Mouse (Mus musculus) heart, embryonic 13.5 days (tissue): ENCODE measurements around the gene Hoxd12. TPM values are rescaled to one million over a fixed set of nuclear protein-coding genes. Genes with fewer than 3 reads are reported as not detected.

Source experiments
- ATAC-seq: fragments of 200-750 bp; cut with Nextera tagmentation; 2 replicates; pipeline ENCODE4 v1.8.0; 2017; ENCODE audit warnings: moderate TSS enrichment; ENCODE audit not compliant: insufficient number of reproducible peaks, low FRiP score, low TSS enrichment; ENCODE audit errors: extremely low read depth
- H3K27ac ChIP-seq: fragments of 300-500 bp; sonication (generic); replicated peaks from 2 replicates; pipeline ENCODE4 v1.5.1; 2015; ENCODE audit warnings: moderate library complexity, mild to moderate bottlenecking, inconsistent platforms
- H3K27me3 ChIP-seq: fragments of 300-500 bp; sonication (generic); replicated peaks from 2 replicates; pipeline ENCODE4 v1.6.1; 2015; ENCODE audit warnings: mild to moderate bottlenecking, inconsistent platforms
- H3K36me3 ChIP-seq: fragments of 300-500 bp; sonication (generic); 2 replicates; pipeline ENCODE4 v1.6.1; 2015; ENCODE audit warnings: mild to moderate bottlenecking, inconsistent platforms
- H3K4me1 ChIP-seq: fragments of 300-500 bp; sonication (generic); 2 replicates; pipeline ENCODE4 v1.6.1; 2015; ENCODE audit warnings: inconsistent platforms
- H3K4me2 ChIP-seq: fragments of 300-500 bp; sonication (generic); 2 replicates; pipeline ENCODE4 v1.6.1; 2015; ENCODE audit warnings: inconsistent platforms, mild to moderate bottlenecking, moderate library complexity
- H3K4me3 ChIP-seq: fragments of 300-500 bp; sonication (generic); 2 replicates; pipeline ENCODE4 v1.5.1; 2015; ENCODE audit warnings: moderate library complexity, mild to moderate bottlenecking, inconsistent platforms
- H3K9ac ChIP-seq: fragments of 300-500 bp; sonication (generic); 2 replicates; pipeline ENCODE4 v1.6.1; 2015; ENCODE audit warnings: inconsistent platforms, mild to moderate bottlenecking, moderate library complexity
- H3K9me3 ChIP-seq: fragments of 300-500 bp; sonication (generic); 2 replicates; pipeline ENCODE4 v1.6.1; 2016; ENCODE audit warnings: inconsistent platforms
- WGBS: fragments of 180-500 bp; shearing (Covaris S2); methylation state at CpG from one replicate; pipeline ENCODE4 v1.1.7; 2015; ENCODE audit warnings: mixed read lengths; 5-methylcytosine and 5-hydroxymethylcytosine counted together
- polyA plus RNA-seq: library from polyadenylated mRNA; unstranded; fragments of >200 nt; fragmentation: Nextera tagmentation; extraction: Ambion mirVana; gene quantifications from 2 replicates; pipeline ENCODE4 v1.2.1, GENCODE M21; 2015

The Hoxd12 gene
- polyA plus RNA-seq, 1 experiment from 2014 or later, result not detected

DNA sequence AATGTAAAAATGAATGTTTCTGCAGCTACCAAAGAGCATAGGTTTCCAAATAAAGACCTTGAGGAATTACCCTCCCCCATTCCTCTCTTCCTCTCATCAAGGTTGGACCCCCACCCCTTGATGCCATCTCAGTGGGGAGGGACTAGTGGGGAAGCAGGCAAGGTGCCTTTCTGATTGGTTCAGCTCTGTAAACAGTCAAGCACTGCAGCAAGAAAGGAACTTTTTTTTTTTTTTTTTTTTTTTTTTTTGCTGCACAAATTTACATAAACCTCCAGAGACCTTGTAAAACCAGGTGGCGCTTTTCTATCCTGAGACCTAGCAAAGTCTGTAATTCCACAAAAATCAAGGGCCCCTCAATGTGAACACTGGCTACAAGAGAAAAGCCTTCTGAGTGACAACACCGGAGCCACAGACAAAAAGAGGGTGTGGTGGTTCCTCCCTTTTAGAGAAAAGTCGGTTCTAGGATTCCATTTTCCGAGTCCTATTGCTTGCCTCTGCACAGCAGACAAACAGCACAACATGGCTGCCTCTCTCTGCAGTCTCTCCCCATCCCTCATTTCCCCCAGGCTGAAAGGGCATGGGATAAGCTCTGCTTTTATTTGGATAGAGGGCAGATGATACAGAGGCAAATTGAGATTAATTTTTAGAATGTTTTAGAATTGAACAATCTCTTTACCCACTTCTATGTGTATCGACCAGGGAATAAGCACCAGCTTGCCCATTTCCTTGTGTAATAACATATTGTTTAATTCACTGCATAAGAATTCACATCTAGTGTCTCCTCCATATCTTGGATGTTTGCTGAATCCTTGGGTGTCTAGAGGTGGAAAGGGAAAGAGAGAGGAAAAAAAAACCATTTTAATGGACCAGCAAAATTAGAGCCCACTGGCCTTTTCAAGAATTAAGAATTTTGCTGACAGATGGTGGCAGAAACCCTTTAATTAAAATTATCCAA, 34.9 kb downstream of the Hoxd12 start:
- H3K9ac ChIP-seq, result no peak overlapping the region
- H3K4me1 ChIP-seq, result peaks cover 21% of the 10 kb centered on the region
- 7% methylated on average over 5 of the region's 5 CpGs for WGBS
- peaks cover 99% of the 10 kb centered on the region for H3K27me3 ChIP-seq
- no peak overlapping the region for H3K27ac ChIP-seq
- no peak overlapping the region for H3K4me3 ChIP-seq
- H3K36me3 ChIP-seq, result no peaks in the 10 kb centered on the region
- ATAC-seq, result no peak
- H3K4me2 ChIP-seq, result no peak overlapping the region
- no peaks in the 10 kb centered on the region for H3K9me3 ChIP-seq

DNA sequence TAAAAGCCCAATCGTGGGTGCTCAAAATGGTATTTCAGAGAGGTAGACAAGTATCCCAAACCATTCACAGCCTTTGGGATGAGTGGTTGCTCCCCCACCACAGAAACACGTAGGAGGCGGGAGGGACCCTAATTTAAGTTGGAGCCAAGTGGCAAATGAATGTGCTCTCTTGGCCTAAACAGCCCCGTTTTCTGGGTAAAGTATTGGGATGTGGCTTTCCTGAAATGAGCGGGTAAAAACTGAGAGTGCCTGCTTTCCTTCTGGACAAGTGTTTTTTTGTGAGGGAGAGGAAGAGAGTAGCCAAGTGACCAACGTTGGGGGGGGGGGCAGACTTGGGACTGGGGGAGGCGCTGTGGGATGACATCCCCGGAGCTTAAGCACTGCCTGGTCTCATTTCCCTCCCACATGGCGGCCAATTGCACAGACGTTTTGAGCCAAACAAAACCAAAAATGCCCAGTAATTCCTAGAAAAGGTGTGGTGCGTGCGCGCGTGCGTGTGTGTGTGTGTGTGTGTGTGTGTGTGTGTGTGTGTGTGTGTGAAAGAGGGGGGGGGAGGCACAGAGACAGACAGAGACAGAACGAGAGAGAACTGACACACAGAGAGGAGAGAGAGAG, 36.2 kb downstream of the Hoxd12 start:
- Histone ChIP-seq H3K4me3 (no peak overlapping the region), H3K9me3 (no peaks in the 10 kb centered on the region), H3K4me2 (peak overlapping the region; percentile 68; the same call in 1 of the 2 replicates), H3K27me3 (peaks cover 99% of the 10 kb centered on the region), H3K36me3 (no peaks in the 10 kb centered on the region), H3K27ac (no peak overlapping the region), H3K9ac (no peak overlapping the region), H3K4me1 (peaks cover 12% of the 10 kb centered on the region)
- ATAC-seq, result no peak
- under 1% methylated on average over 16 of the region's 16 CpGs for WGBS

GRCm38 (mm10) chr2:74711721-74712621, 37.2 kb downstream of the Hoxd12 start, which contains the start of the genes Hoxd3 and Hoxd4:
TSS of gene Hoxd3 (plus strand) at chr2:74711927.
TSS of gene Hoxd4 (plus strand) at chr2:74711929.
- no peak for ATAC-seq
- H3K4me3 ChIP-seq, result peak within 1 kb of the TSS; percentile 49
- H3K27ac ChIP-seq, result no peak within 1 kb of the TSS
- peaks cover 99% of the 10 kb centered on the region for H3K27me3 ChIP-seq
- peaks cover 13% of the 10 kb centered on the region for H3K4me1 ChIP-seq
- no peaks in the 10 kb centered on the region for H3K36me3 ChIP-seq
- H3K4me2 ChIP-seq, result peak within 1 kb of the TSS; percentile 68
- no peaks in the 10 kb centered on the region for H3K9me3 ChIP-seq
- peak within 1 kb of the TSS; percentile 35; the same call in 1 of the 2 replicates for H3K9ac ChIP-seq
- WGBS, result under 1% methylated on average over 65 of the region's 65 CpGs

DNA sequence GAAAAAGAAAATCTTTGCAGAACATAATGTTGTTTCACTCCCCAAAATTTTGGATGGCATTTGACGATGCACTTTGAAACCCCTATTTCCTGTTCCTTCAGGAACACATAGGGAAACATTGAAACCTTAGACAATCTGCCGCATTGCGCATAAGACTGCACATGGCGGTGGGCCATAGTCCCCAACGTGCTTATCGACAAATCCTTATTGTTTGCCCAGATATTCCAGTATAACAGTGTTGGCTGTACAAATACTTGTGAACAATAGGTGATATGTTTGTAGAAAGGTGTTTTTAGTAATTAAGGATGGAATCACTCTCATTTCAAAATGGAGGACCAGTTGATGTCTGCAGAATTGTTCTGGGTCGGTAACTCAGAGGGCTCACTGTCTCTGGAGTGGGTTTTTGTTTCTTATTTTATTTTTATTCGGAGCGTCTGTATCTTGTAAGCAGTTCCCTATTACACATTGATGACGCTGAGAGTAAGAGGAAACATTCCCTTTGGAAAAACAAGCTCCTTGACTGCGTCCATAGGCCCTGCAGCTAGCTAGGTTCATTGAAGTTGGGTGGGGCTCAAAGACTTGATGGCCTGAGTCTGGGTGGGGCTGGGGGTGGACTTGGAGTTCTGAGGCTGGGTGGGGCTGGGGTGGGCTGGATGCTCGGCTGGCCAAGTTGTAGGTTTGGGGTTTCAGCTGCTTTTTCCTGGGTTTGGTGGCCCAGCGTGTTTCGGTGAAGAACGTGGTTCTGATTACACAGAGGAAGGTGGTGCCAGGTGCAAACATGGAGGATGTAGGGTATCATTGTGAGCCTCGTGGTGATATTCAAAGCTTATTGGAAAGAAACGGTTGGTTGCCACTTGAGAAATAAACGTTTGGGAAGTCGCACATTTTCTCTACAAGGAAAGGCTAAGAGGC, 38.7 kb downstream of the Hoxd12 start:
- H3K36me3 ChIP-seq, result no peaks in the 10 kb centered on the region
- peaks cover 13% of the 10 kb centered on the region for H3K4me1 ChIP-seq
- no peaks in the 10 kb centered on the region for H3K9me3 ChIP-seq
- peaks cover 100% of the 10 kb centered on the region for H3K27me3 ChIP-seq
- H3K4me2 ChIP-seq, result no peak overlapping the region
- WGBS, result 6% methylated on average over 19 of the region's 19 CpGs
- ATAC-seq, result no peak
- H3K27ac ChIP-seq, result no peak overlapping the region
- no peak overlapping the region for H3K4me3 ChIP-seq
- H3K9ac ChIP-seq, result no peak overlapping the region

DNA sequence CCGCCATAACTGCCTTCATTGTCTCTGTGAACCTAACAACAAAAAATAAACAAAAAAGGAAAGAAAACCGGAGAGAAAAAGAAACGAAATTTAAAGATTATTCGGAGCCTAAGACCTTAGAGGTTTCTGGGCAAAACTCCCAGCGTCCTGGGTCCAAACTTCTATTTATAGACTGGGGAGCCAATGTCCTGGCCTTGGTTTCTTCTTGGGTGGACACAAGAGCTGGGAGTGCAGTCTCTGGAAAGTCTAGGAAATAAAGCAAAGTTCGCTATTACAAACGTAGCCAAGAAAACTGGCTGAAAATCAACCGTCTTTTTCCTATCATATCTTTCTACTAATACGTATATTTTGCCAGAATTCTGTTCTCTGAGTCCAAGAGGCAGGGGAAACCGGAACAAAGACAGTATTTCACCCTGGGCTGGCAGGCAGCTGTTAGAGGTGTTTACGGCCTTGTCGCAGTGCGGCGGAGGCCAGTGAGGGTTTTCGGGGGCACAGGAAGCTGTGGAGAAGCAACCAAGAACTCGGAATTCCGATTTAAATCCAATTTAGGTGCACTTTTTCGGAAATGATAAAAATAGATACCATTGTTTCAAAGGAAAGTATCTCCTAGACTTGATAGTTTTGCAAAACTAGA, 39.5 kb downstream of the Hoxd12 start:
- 6% methylated on average over 18 of the region's 18 CpGs for WGBS
- H3K9me3 ChIP-seq, result no peaks in the 10 kb centered on the region
- ATAC-seq, result no peak
- no peak overlapping the region for H3K27ac ChIP-seq
- no peak overlapping the region for H3K9ac ChIP-seq
- peaks cover 100% of the 10 kb centered on the region for H3K27me3 ChIP-seq
- H3K4me1 ChIP-seq, result peaks cover 13% of the 10 kb centered on the region
- H3K36me3 ChIP-seq, result no peaks in the 10 kb centered on the region
- H3K4me3 ChIP-seq, result no peak overlapping the region
- H3K4me2 ChIP-seq, result no peak overlapping the region

- Histone ChIP-seq H3K4me1 (peaks cover 13% of the 10 kb centered on the region), H3K9ac (no peak overlapping the region), H3K4me3 (no peak overlapping the region), H3K27me3 (peaks cover 100% of the 10 kb centered on the region), H3K36me3 (no peaks in the 10 kb centered on the region), H3K9me3 (no peaks in the 10 kb centered on the region), H3K27ac (no peak overlapping the region), H3K4me2 (0 out of 2 replicates have a peak overlapping the region, but pooled peaks have one; percentile 8)
- no peak for ATAC-seq
- WGBS, result 1% methylated on average over 14 of the region's 14 CpGs
Measured at GRCm38 (mm10) chr2:74714881-74715280, 40.1 kb downstream of the Hoxd12 start.

DNA sequence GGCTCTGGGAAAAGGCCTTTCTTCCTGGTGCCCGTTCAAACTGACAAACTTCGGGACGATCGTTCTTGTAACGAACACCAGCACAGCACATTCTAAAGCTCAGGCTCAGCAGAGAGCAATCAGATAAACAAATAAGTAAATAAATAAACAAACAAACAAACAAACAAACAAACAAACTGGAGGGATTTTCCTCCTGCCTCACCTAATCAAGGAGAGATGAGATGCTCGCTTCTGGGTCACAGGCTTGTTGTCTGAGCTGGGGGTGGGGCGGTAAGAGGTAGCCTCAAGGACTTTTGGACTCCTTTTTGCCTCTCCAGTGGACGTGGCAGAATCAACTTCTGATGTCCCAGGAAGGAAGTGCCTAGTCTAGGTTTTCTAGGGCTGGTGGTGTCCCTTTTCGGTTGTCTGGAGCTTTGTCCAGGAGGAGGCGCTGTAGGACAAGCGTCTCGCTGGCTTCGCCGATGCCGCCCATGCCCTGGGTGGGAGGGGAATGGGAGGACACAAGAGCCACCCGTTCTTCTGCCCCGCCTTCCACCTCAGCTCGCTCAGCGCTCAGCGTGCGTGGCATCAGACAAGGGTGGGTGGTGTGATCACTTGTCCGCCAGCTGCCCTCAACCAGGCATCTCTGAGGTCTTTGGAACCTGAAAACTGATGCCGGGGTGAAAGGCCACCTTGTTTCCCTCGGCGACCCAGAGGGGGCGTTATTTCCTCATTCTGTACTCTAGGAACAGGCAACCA, 40.9 kb downstream of the Hoxd12 start:
- Histone ChIP-seq H3K36me3 (no peaks in the 10 kb centered on the region), H3K27ac (no peak overlapping the region), H3K27me3 (peaks cover 100% of the 10 kb centered on the region), H3K9me3 (no peaks in the 10 kb centered on the region), H3K4me3 (peak overlapping the region; percentile 45), H3K4me1 (peaks cover 13% of the 10 kb centered on the region), H3K9ac (0 out of 2 replicates have a peak overlapping the region, but pooled peaks have one; percentile 33), H3K4me2 (peak overlapping the region; percentile 64)
- 3% methylated on average over 26 of the region's 26 CpGs for WGBS
- 0 out of 2 replicates have a peak, but pooled peaks have one; percentile 31 for ATAC-seq

- no peak for ATAC-seq
Measured at GRCm38 (mm10) chr2:74720384-74720783, 45.6 kb downstream of the Hoxd12 start.

DNA sequence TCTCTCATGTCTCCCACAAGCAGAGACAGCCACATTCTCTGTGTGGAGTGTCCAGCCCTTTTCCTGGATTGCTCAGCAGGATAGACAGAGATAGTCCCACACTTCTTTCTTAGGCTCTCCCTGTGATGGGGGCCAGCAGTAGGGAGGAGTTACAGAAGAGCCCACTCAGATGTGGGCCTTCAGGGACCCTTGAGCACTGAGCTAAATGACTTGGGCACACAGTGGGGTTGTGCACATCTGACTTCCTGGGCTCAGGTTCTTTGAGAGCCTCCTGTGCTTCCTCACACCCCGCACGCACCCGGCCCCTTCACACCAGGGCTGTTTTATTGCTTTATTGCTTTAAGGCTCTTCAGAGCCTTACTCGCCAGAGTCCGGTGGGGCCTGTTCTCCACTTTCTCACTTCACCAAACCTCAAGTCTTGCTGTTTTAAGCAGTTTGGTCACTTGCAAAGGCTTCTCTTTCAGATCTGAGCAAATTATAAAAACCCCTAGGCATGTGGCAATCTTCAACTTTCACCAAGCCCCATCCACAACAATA, 46.2 kb downstream of the Hoxd12 start:
- no peaks in the 10 kb centered on the region for H3K36me3 ChIP-seq
- H3K9ac ChIP-seq, result no peak overlapping the region
- H3K4me2 ChIP-seq, result no peak overlapping the region
- no peak for ATAC-seq
- peaks cover 100% of the 10 kb centered on the region for H3K27me3 ChIP-seq
- 8% methylated on average over 5 of the region's 5 CpGs for WGBS
- no peak overlapping the region for H3K4me3 ChIP-seq
- no peaks in the 10 kb centered on the region for H3K9me3 ChIP-seq
- H3K4me1 ChIP-seq, result 0 out of 2 replicates have a peak, but pooled peaks cover under 1% of the 10 kb centered on the region
- H3K27ac ChIP-seq, result no peak overlapping the region

More at GRCm38 (mm10) chr2:74720384-74720783, 45.6 kb downstream of the Hoxd12 start:
- Histone ChIP-seq H3K4me3 (no peak overlapping the region), H3K27me3 (peaks cover 100% of the 10 kb centered on the region), H3K36me3 (no peaks in the 10 kb centered on the region), H3K4me2 (no peak overlapping the region), H3K27ac (no peak overlapping the region), H3K9ac (no peak overlapping the region), H3K4me1 (0 out of 2 replicates have a peak, but pooled peaks cover 3% of the 10 kb centered on the region), H3K9me3 (no peaks in the 10 kb centered on the region)
- 10% methylated on average over 2 of the region's 2 CpGs for WGBS
